Mouse (Mus musculus): ENCODE measurements around the gene Gm20721.
"Not testable (repeated sequence)": the region's sequence is repeated elsewhere in the genome, so short reads cannot be mapped to it uniquely, and the experiment has no call there.

Gene Gm20721

GRCm38 (mm10) chr2:174346612-174346998 is at the start of gene Gm20721:
Gene Gm20721 (minus strand): TSS chr2:174346712.
- DNase-seq: no peak

GRCm38 (mm10) chr2:174393383-174393782 is 46.9 kb upstream of the Gm20721 start:
- no peak for DNase-seq

DNA sequence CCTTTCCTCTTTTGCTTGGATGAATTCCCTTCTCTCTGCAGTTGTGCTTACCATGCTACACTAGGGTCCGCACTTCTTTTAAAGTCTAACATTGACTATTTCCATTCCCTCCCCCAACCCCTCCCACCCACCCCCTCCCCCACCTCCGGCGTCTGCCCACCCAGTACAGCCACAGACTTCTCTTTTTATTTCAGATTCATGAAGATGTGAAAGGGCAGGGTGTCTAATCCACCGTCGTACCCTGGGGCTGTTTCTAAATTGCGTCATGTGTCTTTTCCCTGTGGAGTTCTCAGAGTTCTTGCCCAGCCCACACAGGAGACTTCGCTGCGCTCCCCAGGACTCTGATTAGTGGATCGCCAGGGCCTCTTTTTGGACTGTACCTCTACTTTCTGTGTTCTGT is 46.0 kb upstream of the Gm20721 start:
- DNase-seq: no peak

GRCm38 (mm10) chr2:174391936-174392335 is 45.4 kb upstream of the Gm20721 start:
- no peak for DNase-seq

- DNase-seq: no peak
Observed at GRCm38 (mm10) chr2:174381021-174381420, 34.5 kb upstream of the Gm20721 start.

GRCm38 (mm10) chr2:174366571-174366970 is 20.1 kb upstream of the Gm20721 start:
- no peak for DNase-seq

DNA sequence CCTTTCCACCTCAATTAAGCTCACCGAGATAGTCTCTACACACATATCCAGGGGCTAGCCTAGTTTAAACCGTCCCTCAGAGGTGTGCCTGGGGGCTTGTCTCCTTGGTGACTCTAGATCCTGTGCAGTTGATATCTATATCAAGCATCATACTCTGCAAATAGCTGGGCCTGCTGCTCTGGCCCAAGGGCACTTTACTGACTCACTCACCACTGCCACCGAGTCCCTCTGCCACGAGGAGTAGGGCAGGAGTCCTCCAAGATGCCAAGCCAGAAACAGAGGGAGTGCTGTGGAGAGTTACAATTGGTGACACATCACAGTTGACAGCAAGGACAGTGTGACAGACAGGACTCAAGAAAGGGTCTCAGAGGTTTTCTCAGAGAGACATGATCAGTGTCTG is 13.1 kb upstream of the Gm20721 start:
- no peak for DNase-seq

DNA sequence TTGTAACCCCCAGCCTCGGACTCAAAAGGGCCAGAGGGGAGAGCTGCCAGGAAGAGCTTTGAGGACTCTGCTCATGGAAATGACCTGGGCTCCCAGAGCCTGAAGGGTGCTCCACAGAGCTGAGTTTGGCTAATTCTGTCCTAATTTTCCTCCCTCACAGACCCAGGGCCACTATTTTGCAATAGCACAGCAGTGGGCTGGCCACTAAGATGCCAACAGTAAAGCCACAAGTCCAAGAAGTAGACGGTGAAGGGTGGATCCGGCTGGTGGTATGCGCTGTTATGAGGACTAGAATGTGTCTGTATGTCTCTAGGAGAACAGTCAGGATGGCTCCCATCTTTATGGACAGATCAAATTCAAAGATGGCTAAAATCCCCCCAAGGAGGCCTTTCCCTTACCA is 12.0 kb upstream of the Gm20721 start:
- no peak for DNase-seq

DNA sequence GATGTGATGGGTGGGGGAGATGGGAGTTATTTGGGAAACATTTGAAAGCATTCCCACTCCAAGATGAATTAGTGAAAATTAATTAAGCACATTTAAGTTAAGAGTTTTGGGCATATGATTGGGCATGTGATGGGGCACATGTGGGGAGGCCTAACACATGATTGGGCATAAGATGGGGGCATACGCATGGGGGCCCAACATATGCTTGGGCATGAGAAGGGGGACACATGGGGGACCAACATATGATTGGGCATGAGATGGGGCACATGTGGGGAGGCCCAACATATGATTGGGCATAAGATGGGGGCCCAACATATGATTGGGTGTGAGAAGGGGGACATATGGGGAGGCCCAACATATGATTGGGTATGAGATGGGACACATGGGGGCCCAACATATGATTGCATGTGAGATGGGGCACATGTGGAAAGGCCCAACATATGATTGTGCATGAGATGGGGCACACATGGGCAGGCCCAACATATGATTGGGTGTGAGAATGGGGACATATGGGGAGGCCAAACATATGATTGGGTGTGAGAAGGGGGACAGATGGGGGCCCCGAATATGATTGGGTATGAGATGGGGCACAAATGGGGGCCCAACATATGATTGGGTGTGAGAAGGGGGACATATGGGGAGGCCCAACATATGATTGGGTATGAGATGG is 622 bp upstream of the Gm20721 start:
- not testable (repeated sequence) for DNase-seq

DNA sequence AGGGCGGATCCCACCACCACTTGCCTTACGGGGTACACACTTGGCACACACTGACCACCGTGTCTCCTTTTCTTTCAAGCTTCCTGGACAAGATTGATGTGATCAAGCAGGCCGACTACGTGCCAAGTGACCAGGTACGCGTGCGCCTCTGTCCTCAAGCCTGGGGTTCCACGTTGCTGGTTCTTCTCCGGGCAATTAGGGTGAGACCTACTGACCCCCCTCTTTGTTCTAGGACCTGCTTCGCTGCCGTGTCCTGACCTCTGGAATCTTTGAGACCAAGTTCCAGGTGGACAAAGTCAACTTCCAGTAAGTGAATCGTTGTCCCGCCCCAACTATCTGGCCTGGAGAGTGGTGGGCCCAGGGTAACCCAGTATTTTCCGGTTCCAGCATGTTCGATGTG is 1.5 kb downstream of the Gm20721 start:
- no peak for DNase-seq

- peak; percentile 93 for DNase-seq
Observed at GRCm38 (mm10) chr2:174344003-174344655, 2.4 kb downstream of the Gm20721 start.

GRCm38 (mm10) chr2:174343566-174343965 is 2.9 kb downstream of the Gm20721 start:
- DNase-seq: no peak

GRCm38 (mm10) chr2:174342793-174343400 is 3.6 kb downstream of the Gm20721 start:
- DNase-seq: no peak

- no peak for DNase-seq
Observed at GRCm38 (mm10) chr2:174340893-174341580, 5.5 kb downstream of the Gm20721 start.

- DNase-seq: no peak
Observed at GRCm38 (mm10) chr2:174340229-174340892, 6.2 kb downstream of the Gm20721 start.

GRCm38 (mm10) chr2:174339701-174340100 is 6.8 kb downstream of the Gm20721 start:
- no peak for DNase-seq

GRCm38 (mm10) chr2:174337275-174337674 is 9.2 kb downstream of the Gm20721 start:
- DNase-seq: no peak

GRCm38 (mm10) chr2:174334415-174334814 is 12.1 kb downstream of the Gm20721 start:
- peak; percentile 19 for DNase-seq

DNA sequence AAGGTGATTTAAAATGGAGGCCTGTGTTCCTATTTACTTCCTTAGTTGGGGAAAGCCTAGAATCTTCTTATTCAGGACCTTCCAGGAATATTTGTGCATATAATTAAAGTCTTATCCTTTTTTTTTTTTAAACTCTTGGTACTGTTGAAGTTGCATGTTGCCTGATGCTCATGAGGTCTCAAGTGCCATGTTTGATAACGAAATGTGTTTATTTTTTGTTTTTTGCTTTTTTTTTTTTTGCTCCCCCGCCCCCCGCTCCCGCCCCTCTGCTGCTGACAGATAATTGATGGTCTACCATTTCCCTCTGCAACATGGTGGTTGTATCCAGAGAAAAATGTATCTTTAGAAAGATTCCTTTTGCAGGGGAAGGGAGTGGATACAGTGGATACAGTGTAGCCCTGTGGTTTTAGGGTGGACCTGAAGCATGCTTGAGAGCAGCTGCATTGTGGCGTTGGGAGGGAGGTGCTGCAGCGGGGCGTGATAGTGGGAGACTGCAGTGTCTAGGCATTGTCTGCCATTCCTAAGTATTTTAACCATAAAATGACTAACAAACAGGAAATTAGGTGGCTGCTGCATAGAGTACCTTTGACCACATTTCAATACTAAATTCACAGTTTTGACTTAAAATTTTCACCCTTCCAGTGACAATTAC is 13.1 kb downstream of the Gm20721 start:
- DNase-seq: no peak

DNA sequence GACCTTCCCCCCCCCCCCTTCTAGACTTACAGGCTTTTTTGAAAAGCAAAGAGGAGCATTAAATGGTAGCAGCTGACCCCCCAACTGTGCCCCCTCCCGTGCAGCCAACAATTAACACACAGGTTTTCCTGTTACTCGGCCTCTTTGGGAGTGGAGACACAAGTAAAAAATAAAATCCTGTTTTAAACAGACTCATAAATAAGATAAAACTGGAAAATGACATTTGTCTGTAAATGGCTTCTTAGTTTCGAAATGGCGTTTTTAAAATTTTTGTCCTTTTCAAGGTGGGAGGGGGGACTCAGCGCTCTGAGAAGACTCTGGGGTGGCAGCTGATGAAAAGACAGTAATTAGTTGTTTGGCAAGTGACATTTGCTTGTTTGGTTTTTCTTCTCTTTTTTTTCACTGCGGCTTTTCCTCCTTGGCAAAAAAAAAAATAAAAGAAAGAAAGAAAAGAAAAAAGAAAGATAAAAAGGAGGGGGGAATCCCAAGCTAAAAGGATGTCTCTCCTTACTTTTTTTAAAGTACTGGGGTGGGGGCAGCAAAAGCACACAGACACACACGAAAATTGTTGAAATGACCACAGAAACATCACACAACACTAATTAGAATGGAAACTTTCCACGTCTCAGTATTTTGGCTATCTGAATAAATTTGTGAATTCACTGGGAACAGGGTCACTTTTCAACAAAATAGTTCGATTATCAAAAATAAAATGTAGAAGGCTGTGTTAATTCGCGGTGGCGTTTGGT is 15.1 kb downstream of the Gm20721 start:
- DNase-seq: peak; percentile 28

DNA sequence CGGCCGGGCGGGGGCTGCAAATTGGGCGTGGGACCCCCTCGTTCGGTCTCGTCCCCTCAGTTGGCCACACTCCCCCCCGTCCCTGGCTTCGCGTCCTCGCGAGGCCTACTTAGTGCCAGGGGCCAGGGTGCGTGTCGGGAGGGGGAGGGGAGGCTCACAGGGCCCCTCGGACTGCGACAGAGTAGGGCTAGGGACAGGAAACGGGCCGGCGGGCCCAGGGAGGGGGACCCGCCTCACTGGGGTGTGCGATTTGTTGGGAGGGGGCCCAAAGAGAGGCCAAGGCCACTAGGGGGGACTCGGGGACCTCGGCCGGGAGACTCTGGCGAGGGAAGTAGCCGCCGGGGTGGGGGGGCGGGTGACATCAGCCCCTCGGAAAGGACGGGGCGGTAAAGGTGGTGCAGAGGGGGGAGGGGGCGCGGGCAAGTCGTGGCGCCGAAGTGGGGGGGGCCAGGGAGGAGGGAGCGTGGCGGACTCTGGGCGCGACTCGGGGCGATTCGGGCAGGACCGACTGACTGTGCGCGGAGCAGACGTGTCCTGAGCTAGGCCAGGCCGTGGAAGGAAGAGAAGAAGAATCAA is 15.8 kb downstream of the Gm20721 start:
- peak; percentile 88 for DNase-seq

Data from lung, postnatal 10 days (tissue).